Mouse (Mus musculus): ENCODE measurements around the gene Plcb4.

- TF ChIP-seq MAZ (IDR thresholded peaks at IDR 0.05; ENCODE audit: low read depth, low read length), result no peak
- TF ChIP-seq CTCF (conservative IDR thresholded peaks at IDR 0.05 in 1 of 2, IDR thresholded peaks at IDR 0.05 in 1 of 2; ENCODE audit: low read depth in 2 of 2, low read length in 2 of 2), result no peak
- TF ChIP-seq MAFK (IDR thresholded peaks at IDR 0.05; ENCODE audit: insufficient replicate concordance, low read length), result no peak
- no peak for TF ChIP-seq USF2 (conservative IDR thresholded peaks at IDR 0.05; ENCODE audit: low read depth, low read length)
- no peak for TF ChIP-seq ELF1 (IDR thresholded peaks at IDR 0.05; ENCODE audit: low read depth, low read length)
Observed at GRCm38 (mm10) chr2:135848169-135848568, 189.4 kb downstream of the Plcb4 start.

All from CH12.LX (cell line).